Mouse (Mus musculus): Measurements from ENCODE around the gene Nup93. TPM values are rescaled to one million over a fixed set of nuclear protein-coding genes. Genes with fewer than 3 reads are reported as not detected.

Gene Nup93
- polyA plus RNA-seq, 1 experiment, result 54.7 TPM

- no peak for DNase-seq (ENCODE audit: low read depth)
- TF ChIP-seq CTCF (IDR thresholded peaks at IDR 0.05; ENCODE audit: borderline replicate concordance, extremely low read depth, insufficient read depth, insufficient read length) (no peak), POLR2A (IDR thresholded peaks at IDR 0.05; ENCODE audit: borderline replicate concordance, extremely low read depth, insufficient read depth, insufficient read length, poor library complexity, severe bottlenecking) (no peak)
Observed at GRCm38 (mm10) chr8:94346264-94346663, 131.9 kb downstream of the Nup93 start.

- no peak for TF ChIP-seq CTCF (IDR thresholded peaks at IDR 0.05; ENCODE audit: borderline replicate concordance, extremely low read depth, insufficient read depth, insufficient read length)
- no peak for TF ChIP-seq POLR2A (IDR thresholded peaks at IDR 0.05; ENCODE audit: borderline replicate concordance, extremely low read depth, insufficient read depth, insufficient read length, poor library complexity, severe bottlenecking)
- DNase-seq (ENCODE audit: low read depth), result no peak
Observed at GRCm38 (mm10) chr8:94348425-94348824, 134.1 kb downstream of the Nup93 start.

DNA sequence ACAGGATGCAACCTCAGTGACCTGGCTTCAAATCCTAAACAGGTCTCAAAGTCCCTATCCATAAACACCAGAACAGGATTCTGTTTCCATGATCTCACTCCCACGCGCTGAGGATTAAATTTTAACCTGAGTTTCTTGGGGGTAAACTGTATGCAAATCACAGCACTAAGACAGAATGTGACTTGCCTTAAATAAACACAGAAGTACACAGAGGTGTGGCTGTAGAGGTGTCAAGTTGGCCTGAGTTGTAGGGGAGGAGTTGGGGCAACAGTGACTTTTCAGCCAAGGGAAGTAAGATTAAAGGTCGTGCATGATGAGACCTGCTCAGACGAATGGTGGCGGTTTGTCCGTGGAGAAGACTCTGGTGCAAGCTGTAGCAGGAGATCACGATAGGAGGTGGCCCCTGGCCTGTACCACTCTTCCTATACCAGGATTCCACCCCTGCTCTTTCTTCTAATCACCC lies 139.7 kb downstream of the Nup93 start:
- TF ChIP-seq CTCF (IDR thresholded peaks at IDR 0.05; ENCODE audit: borderline replicate concordance, extremely low read depth, insufficient read depth, insufficient read length) (no peak), POLR2A (IDR thresholded peaks at IDR 0.05; ENCODE audit: borderline replicate concordance, extremely low read depth, insufficient read depth, insufficient read length, poor library complexity, severe bottlenecking) (no peak)

DNA sequence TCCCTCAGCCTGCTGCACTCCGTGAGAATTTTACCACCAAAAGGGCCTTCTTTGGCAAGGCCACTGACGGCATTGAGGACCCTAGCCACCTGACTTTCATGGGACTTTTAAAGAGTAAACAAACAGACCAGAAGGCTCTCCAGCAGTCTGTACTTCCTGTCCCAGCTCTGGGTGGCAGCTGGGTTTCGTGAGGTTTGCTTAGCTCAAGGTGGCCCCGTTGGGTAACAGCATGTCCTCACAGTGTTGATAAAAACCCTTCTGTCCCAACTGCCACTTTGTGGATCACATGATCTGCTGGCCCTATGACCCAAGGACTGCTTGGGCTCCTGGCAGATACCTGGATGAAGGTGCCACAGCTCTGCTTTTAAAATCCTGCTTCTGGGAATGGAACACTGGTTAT lies 140.2 kb downstream of the Nup93 start:
- TF ChIP-seq POLR2A (IDR thresholded peaks at IDR 0.05; ENCODE audit: borderline replicate concordance, extremely low read depth, insufficient read depth, insufficient read length, poor library complexity, severe bottlenecking) (no peak), CTCF (IDR thresholded peaks at IDR 0.05; ENCODE audit: borderline replicate concordance, extremely low read depth, insufficient read depth, insufficient read length) (no peak)

More for the DNA sequence above, 139.7 kb downstream of the Nup93 start:
- no peak for DNase-seq (ENCODE audit: low read depth)

GRCm38 (mm10) chr8:94357220-94357619 lies 142.9 kb downstream of the Nup93 start:
- no peak for TF ChIP-seq POLR2A (IDR thresholded peaks at IDR 0.05; ENCODE audit: borderline replicate concordance, extremely low read depth, insufficient read depth, insufficient read length, poor library complexity, severe bottlenecking)
- TF ChIP-seq CTCF (IDR thresholded peaks at IDR 0.05; ENCODE audit: borderline replicate concordance, extremely low read depth, insufficient read depth, insufficient read length), result no peak
- no peak for DNase-seq (ENCODE audit: low read depth)

More for the DNA sequence above, 140.2 kb downstream of the Nup93 start:
- DNase-seq (ENCODE audit: low read depth), result no peak

GRCm38 (mm10) chr8:94358541-94358940 lies 144.2 kb downstream of the Nup93 start:
- peak; percentile 75 for DNase-seq (ENCODE audit: low read depth)
- TF ChIP-seq CTCF (IDR thresholded peaks at IDR 0.05; ENCODE audit: borderline replicate concordance, extremely low read depth, insufficient read depth, insufficient read length), result no peak
- TF ChIP-seq POLR2A (IDR thresholded peaks at IDR 0.05; ENCODE audit: borderline replicate concordance, extremely low read depth, insufficient read depth, insufficient read length, poor library complexity, severe bottlenecking), result no peak

DNA sequence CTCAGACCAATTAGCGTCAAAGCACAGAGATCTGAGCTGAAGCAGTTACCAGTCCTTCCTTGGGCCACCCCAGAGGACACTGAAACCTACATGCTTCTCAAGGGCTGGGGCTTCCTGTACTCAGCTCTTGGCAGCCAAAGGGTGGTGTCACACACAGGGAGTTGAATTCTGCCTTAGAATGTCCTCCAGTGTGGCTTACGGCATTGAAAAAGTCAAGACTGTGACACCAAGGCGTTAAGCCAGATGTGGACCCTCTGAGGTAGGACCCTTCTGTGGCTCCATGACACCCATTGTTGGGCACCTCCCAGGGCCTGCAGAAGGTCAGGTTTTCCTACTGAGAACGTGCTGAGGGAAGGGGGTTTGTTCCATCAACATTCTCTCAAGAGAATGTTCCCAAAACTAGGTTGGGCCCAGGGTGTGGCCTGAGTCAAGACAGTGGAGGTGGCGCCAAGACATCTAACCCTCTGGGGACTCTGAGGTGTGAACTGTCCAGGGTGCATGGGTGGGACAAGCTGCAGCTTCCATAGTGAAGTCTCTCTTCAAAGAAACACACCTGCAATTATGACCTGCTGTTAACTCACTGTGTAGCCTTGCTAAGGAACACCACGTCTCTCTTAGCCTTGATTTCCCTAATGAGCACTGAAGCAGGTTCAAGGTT lies 147.5 kb downstream of the Nup93 start:
- TF ChIP-seq CTCF (IDR thresholded peaks at IDR 0.05; ENCODE audit: borderline replicate concordance, extremely low read depth, insufficient read depth, insufficient read length), result no peak
- TF ChIP-seq POLR2A (IDR thresholded peaks at IDR 0.05; ENCODE audit: borderline replicate concordance, extremely low read depth, insufficient read depth, insufficient read length, poor library complexity, severe bottlenecking), result no peak
- no peak for DNase-seq (ENCODE audit: low read depth)

DNA sequence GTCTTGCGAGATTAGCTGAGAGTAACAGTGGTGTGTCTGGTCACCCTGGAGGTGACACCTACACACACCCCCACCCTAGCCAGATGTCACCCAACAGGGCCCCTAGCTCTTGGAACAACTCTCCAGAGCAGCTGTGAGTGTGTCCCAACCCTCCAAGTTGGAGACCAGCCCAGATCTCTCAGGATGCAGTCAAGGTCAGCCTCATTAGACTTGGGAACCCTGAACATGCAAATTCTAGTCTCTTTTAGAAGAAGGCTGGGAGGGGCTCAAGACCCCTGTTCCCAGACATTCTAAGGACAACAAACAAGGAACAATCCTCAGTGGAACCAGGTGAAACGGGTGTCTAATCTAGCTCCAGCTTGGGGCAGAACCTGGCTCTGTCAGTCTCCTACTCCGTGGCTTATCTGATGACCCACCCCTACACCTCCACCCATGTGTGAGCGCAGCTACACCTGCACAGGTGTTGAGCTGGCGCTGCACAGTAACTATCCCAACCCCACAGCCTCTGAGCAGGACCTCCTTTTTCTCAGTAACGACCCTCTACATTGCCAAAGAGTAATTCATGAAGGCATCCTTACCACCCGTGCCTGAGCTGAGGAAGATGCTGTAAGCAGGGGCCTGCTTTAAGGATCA lies 148.4 kb downstream of the Nup93 start:
- DNase-seq (ENCODE audit: low read depth), result no peak
- no peak for TF ChIP-seq POLR2A (IDR thresholded peaks at IDR 0.05; ENCODE audit: borderline replicate concordance, extremely low read depth, insufficient read depth, insufficient read length, poor library complexity, severe bottlenecking)

DNA sequence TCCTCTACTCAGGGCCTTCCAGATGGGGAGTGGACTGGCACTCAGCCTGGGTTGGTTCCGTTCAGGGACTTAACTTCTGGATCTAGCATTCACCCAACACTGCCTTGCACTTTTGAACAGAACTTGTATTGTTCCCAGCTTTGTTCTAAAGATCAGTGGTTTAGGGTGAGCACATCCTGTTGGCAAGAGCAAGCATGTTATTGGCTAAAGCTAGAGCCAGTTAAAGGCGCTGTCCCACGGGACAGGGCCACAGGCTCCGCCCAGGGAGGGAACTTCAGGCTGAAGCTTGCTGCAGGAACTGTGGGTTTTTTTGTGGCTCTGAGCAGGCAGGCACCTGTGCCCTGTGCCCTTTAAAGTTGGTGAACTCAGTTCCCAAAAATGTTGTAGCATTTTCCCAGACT lies 148.9 kb downstream of the Nup93 start:
- DNase-seq (ENCODE audit: low read depth), result peak; percentile 28
- TF ChIP-seq POLR2A (IDR thresholded peaks at IDR 0.05; ENCODE audit: borderline replicate concordance, extremely low read depth, insufficient read depth, insufficient read length, poor library complexity, severe bottlenecking) (no peak), CTCF (IDR thresholded peaks at IDR 0.05; ENCODE audit: borderline replicate concordance, extremely low read depth, insufficient read depth, insufficient read length) (no peak)

GRCm38 (mm10) chr8:94363906-94364305 lies 149.5 kb downstream of the Nup93 start:
- TF ChIP-seq POLR2A (IDR thresholded peaks at IDR 0.05; ENCODE audit: borderline replicate concordance, extremely low read depth, insufficient read depth, insufficient read length, poor library complexity, severe bottlenecking), result no peak
- no peak for TF ChIP-seq CTCF (IDR thresholded peaks at IDR 0.05; ENCODE audit: borderline replicate concordance, extremely low read depth, insufficient read depth, insufficient read length)
- DNase-seq (ENCODE audit: low read depth), result no peak

DNA sequence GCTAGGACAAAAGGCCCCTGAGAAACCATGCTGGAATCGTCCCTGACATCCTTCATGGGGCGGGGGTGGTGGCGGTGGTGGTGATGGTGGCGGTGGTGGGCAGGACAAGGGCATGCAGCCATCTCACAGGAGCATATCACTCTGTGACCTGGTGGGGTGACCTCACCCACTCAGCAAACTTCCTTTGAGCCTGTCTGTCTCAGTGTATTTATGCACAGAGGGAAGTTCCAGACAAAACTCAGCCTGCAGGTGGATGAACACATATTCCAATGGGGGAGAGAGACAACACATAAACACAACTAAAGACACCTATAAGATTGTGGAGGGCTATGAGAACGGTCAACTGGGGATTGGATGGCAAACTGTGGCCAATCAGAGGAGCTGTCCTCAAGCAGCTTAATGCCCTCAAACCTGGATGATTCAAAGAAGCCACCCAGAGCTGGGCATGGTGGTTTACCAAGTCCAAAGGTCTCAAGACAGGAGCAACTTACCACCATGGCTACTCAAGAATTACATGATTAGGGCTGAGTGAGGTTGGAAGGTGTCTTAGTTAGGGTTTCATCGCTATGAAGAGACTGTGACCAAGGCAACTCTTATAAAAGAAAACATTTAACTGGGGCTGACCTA lies 150.4 kb downstream of the Nup93 start:
- DNase-seq (ENCODE audit: low read depth), result no peak
- TF ChIP-seq POLR2A (IDR thresholded peaks at IDR 0.05; ENCODE audit: borderline replicate concordance, extremely low read depth, insufficient read depth, insufficient read length, poor library complexity, severe bottlenecking) (no peak), CTCF (IDR thresholded peaks at IDR 0.05; ENCODE audit: borderline replicate concordance, extremely low read depth, insufficient read depth, insufficient read length) (no peak)
